Mouse (Mus musculus): ENCODE results near the gene Zfp42.

The Zfp42 gene

GRCm38 (mm10) chr8:43306896-43307295, at the start of gene Zfp42:
Gene Zfp42 (minus strand): TSS chr8:43306980.
- ChIA-PET POLR2A (interaction anchor here (0.6 to 11.7 kb wide), 43 partner anchors 9 to 1940 kb away, joined by 3 to 359 read pairs (median 5); partner anchors contain the start of gene Triml2 (in 1 of the 4)), CTCF (interaction anchor here in 1 of 4 experiments (0.9 to 1.1 kb wide), 2 partner anchors 11 to 22 kb away, joined by 3 to 8 read pairs; no protein-coding TSS in a partner anchor)

- CTCF ChIA-PET = no interaction called here
- POLR2A ChIA-PET = interaction anchor here in 3 of 4 experiments (0.9 to 1.5 kb wide), 6 partner anchors 10 to 35 kb away, joined by 3 to 4 read pairs (median 4); no protein-coding TSS in a partner anchor
Measured at GRCm38 (mm10) chr8:43356069-43356770, 49.4 kb upstream of the Zfp42 start.

- POLR2A ChIA-PET = interaction anchor here in 3 of 4 experiments (0.7 to 2.3 kb wide), 5 partner anchors 16 to 45 kb away, joined by 3 to 14 read pairs (median 3); partner anchors contain the start of gene Zfp42 (in 2 of the 3)
- CTCF ChIA-PET = interaction anchor here in 1 of 4 experiments (1.0 kb wide), 1 partner anchor 19 kb away, joined by 3 read pairs; no protein-coding TSS in a partner anchor
Measured at GRCm38 (mm10) chr8:43352241-43352640, 45.5 kb upstream of the Zfp42 start.

- CTCF ChIA-PET = interaction anchor here in 1 of 4 experiments (0.7 kb wide), 1 partner anchor 227 kb away, joined by 3 read pairs; no protein-coding TSS in a partner anchor
- POLR2A ChIA-PET = interaction anchor here in 2 of 4 experiments (0.6 to 1.0 kb wide), 3 partner anchors 39 to 1231 kb away, joined by 3 to 4 read pairs (median 4); no protein-coding TSS in a partner anchor
Measured at GRCm38 (mm10) chr8:43338555-43338954, 31.8 kb upstream of the Zfp42 start.

GRCm38 (mm10) chr8:43333465-43333864, 26.7 kb upstream of the Zfp42 start:
- POLR2A ChIA-PET = interaction anchor here in 3 of 4 experiments (0.5 to 1.6 kb wide), 11 partner anchors 13 to 139 kb away, joined by 3 to 12 read pairs (median 4); partner anchors contain the start of gene Zfp42 (in 2 of the 3)
- CTCF ChIA-PET = interaction anchor here (0.6 to 1.5 kb wide), 12 partner anchors 11 to 1002 kb away, joined by 3 to 8 read pairs (median 4); no protein-coding TSS in a partner anchor

- CTCF ChIA-PET = interaction anchor here in 1 of 4 experiments (1.3 kb wide), 1 partner anchor 10 kb away, joined by 3 read pairs; no protein-coding TSS in a partner anchor
Measured at GRCm38 (mm10) chr8:43331657-43332056, 24.9 kb upstream of the Zfp42 start.

GRCm38 (mm10) chr8:43329913-43330705, 23.3 kb upstream of the Zfp42 start:
- CTCF ChIA-PET = interaction anchor here in 1 of 4 experiments (0.6 to 1.3 kb wide), 4 partner anchors 9 to 83 kb away, joined by 3 to 5 read pairs (median 3); no protein-coding TSS in a partner anchor
- POLR2A ChIA-PET = interaction anchor here in 3 of 4 experiments (0.5 to 7.4 kb wide), 20 partner anchors 8 to 316 kb away, joined by 3 to 112 read pairs (median 14); partner anchors contain the start of gene Zfp42 (in 3 of the 3)

More at GRCm38 (mm10) chr8:43331657-43332056, 24.9 kb upstream of the Zfp42 start:
- POLR2A ChIA-PET = interaction anchor here (0.6 to 7.4 kb wide), 15 partner anchors 10 to 1635 kb away, joined by 3 to 112 read pairs (median 6); partner anchors contain the start of gene Zfp42 (in 3 of the 4)

GRCm38 (mm10) chr8:43328666-43329065, 21.9 kb upstream of the Zfp42 start:
- POLR2A ChIA-PET = interaction anchor here in 3 of 4 experiments (0.6 to 7.4 kb wide), 26 partner anchors 8 to 144 kb away, joined by 3 to 112 read pairs (median 10); partner anchors contain the start of gene Zfp42 (in 3 of the 3)
- CTCF ChIA-PET = interaction anchor here in 3 of 4 experiments (0.6 to 3.2 kb wide), 11 partner anchors 8 to 180 kb away, joined by 3 to 10 read pairs (median 5); partner anchors contain the start of gene Zfp42 (in 1 of the 3)

- CTCF ChIA-PET = interaction anchor here in 3 of 4 experiments (0.8 to 1.2 kb wide), 5 partner anchors 9 to 18 kb away, joined by 3 to 6 read pairs (median 4); no protein-coding TSS in a partner anchor
- POLR2A ChIA-PET = interaction anchor here in 3 of 4 experiments (0.6 to 4.6 kb wide), 49 partner anchors 9 to 1680 kb away, joined by 3 to 359 read pairs (median 5); partner anchors contain the start of genes Zfp42 (in 3 of the 3) and Triml2 (in 2 of the 3)
Measured at GRCm38 (mm10) chr8:43320771-43321170, 14.0 kb upstream of the Zfp42 start.

- POLR2A ChIA-PET = interaction anchor here in 3 of 4 experiments (0.7 to 11.7 kb wide), 10 partner anchors 8 to 1471 kb away, joined by 3 to 359 read pairs (median 54); no protein-coding TSS in a partner anchor
- CTCF ChIA-PET = interaction anchor here in 1 of 4 experiments (1.3 kb wide), 1 partner anchor 14 kb away, joined by 7 read pairs; no protein-coding TSS in a partner anchor
Measured at GRCm38 (mm10) chr8:43308213-43308612, 1.4 kb upstream of the Zfp42 start.

- POLR2A ChIA-PET = interaction anchor here in 3 of 4 experiments (1.5 to 11.7 kb wide), 7 partner anchors 9 to 28 kb away, joined by 4 to 359 read pairs (median 39); no protein-coding TSS in a partner anchor
- CTCF ChIA-PET = no interaction called here
Measured at GRCm38 (mm10) chr8:43305676-43306075, 1.1 kb downstream of the Zfp42 start.

GRCm38 (mm10) chr8:43299796-43300195, 7.0 kb downstream of the Zfp42 start:
- CTCF ChIA-PET = interaction anchor here in 2 of 4 experiments (1.0 to 1.4 kb wide), 2 partner anchors 29 kb away, joined by 3 to 5 read pairs; no protein-coding TSS in a partner anchor
- POLR2A ChIA-PET = interaction anchor here in 3 of 4 experiments (0.7 to 11.7 kb wide), 20 partner anchors 7 to 54 kb away, joined by 3 to 159 read pairs (median 6); no protein-coding TSS in a partner anchor

GRCm38 (mm10) chr8:43295826-43296225, 11.0 kb downstream of the Zfp42 start:
- CTCF ChIA-PET = interaction anchor here in 2 of 4 experiments (1.1 to 1.2 kb wide), 4 partner anchors 11 to 44 kb away, joined by 3 to 10 read pairs (median 4); partner anchors contain the start of gene Zfp42 (in 1 of the 2)

GRCm38 (mm10) chr8:43294191-43294590, 12.6 kb downstream of the Zfp42 start:
- ChIA-PET CTCF (no interaction called here), POLR2A (interaction anchor here in 2 of 4 experiments (0.9 to 13.3 kb wide), 7 partner anchors 9 to 34 kb away, joined by 3 to 159 read pairs (median 19); partner anchors contain the start of gene Zfp42 (in 2 of the 2))

More at GRCm38 (mm10) chr8:43295826-43296225, 11.0 kb downstream of the Zfp42 start:
- POLR2A ChIA-PET = interaction anchor here in 3 of 4 experiments (0.5 to 13.3 kb wide), 27 partner anchors 8 to 1112 kb away, joined by 3 to 159 read pairs (median 4); partner anchors contain the start of gene Zfp42 (in 3 of the 3)

- ChIA-PET POLR2A (interaction anchor here in 3 of 4 experiments (1.4 to 13.3 kb wide), 10 partner anchors 9 to 38 kb away, joined by 4 to 159 read pairs (median 12); partner anchors contain the start of gene Zfp42 (in 1 of the 3)), CTCF (no interaction called here)
Measured at GRCm38 (mm10) chr8:43290424-43291111, 16.2 kb downstream of the Zfp42 start.

- CTCF ChIA-PET = no interaction called here
- POLR2A ChIA-PET = interaction anchor here in 3 of 4 experiments (0.6 to 13.3 kb wide), 11 partner anchors 8 to 167 kb away, joined by 3 to 159 read pairs (median 12); partner anchors contain the start of gene Zfp42 (in 1 of the 3)
Measured at GRCm38 (mm10) chr8:43289781-43290180, 17.0 kb downstream of the Zfp42 start.

All from embryonic stem cell, embryonic (primary cell).